1 mouse cellular context compared by ENCODE assay signal in genomic region chr2:35610168-35610951, GRCm38 (mm10).
TF ChIP-seq lines count a peak whose summit lies in the region.

No protein-coding gene starts in this region.

TF ChIP-seq in CH12.LX, 34 proteins besides CTCF, POLR2A, EP300 and RAD21 (continued from another document):
- no peak for TF ChIP-seq PAX5 (IDR thresholded peaks at IDR 0.05; ENCODE audit: low read length)
